Mouse (Mus musculus) kidney, postnatal 10 days (tissue): Measurements from ENCODE around the gene Sertad2.

Experiments used
- DNase-seq: peaks from one replicate; pipeline ENCODE4 v3.0.0; 2021; ENCODE audit warnings: mixed read lengths

The Sertad2 gene

DNA sequence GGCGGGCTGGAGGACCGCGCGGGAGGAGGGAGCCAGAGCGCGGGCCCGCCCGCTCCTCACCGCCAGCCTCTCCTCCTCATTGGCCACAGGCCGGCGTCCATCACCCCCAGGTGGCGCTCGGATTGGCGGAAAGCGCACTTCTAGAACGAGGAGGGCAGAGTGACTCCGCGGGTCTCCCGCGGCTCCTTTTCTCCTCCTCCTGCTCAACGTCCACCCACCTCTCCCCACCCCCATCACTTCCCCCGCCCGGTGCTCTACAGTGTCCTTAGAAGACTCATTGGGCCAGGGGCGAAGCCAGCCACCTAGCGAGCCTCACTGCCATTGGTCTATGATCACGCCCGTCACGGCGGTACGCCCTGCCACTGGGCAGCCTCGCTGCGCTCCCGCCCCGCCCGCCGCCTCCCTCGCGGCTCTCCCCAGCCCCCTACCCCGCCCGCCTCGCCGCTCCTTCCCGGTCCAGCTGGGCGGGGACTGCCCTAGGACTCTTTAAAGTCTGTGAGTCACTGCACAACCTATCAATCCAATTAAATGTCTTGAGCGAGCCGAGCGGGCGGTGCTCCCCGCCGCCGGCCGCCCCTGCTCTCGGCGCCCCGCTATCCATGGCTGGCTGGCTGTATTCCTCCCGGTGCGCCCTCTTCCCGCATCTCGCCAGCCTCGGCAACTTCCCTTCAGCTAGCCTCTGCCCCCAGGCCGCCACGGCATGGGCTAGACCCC, at the start of gene Sertad2:
Gene Sertad2 (plus strand): TSS at position 515 of the 714 bp plus-strand sequence.
- DNase-seq: peak; percentile 100

DNA sequence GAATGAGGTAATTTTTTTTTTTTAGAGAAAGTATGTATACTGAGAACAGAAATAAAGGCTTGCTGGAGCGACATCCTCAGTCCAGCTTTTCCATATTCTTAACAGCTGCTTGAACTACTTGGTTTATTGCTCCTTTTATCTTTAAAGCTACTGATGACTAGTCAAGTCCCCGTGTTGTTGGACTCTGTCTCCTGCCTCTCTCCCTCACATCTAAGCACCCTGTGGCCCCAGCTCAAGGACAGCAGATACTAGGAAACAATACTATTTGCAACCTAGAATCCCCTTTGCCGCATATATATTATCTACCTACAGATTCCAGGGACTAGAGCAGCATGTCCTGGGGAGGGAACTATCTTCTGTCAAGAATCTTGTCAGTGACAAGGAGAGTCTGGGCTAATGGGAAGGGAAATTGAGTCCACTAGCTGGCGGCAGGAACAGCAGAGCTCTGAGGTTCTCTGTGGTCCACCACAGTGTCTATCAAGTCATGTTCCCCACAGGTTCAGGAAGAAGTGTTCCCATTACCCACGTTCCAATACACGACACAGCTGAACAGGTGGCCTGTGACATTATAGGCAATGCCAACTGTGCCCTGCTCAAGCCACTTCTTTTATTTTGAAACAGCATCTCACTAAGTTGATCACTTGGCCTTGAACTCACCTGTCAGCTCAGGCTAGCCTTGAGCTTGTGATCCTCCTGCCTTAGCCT, 49.0 kb upstream of the Sertad2 start:
- DNase-seq: no peak

DNA sequence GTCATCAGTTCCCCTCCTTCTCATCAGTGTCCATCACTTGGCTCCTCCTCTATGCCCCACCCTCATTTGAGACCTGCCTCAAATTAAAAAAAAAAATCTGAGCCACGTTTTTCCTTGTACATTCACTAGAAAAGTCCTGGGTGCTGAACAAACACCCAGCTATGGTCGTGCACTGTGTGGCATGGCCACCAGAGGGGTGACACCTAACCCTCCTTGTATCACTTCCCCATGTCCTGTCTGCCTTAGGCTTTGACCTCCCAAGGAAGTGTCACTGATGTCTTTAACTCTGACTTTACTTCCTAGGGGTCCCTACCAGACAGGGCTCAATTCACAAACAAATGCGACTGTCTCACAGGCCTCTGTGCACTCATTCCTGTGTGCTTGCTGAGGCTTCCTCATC, 42.5 kb upstream of the Sertad2 start:
- no peak for DNase-seq

DNA sequence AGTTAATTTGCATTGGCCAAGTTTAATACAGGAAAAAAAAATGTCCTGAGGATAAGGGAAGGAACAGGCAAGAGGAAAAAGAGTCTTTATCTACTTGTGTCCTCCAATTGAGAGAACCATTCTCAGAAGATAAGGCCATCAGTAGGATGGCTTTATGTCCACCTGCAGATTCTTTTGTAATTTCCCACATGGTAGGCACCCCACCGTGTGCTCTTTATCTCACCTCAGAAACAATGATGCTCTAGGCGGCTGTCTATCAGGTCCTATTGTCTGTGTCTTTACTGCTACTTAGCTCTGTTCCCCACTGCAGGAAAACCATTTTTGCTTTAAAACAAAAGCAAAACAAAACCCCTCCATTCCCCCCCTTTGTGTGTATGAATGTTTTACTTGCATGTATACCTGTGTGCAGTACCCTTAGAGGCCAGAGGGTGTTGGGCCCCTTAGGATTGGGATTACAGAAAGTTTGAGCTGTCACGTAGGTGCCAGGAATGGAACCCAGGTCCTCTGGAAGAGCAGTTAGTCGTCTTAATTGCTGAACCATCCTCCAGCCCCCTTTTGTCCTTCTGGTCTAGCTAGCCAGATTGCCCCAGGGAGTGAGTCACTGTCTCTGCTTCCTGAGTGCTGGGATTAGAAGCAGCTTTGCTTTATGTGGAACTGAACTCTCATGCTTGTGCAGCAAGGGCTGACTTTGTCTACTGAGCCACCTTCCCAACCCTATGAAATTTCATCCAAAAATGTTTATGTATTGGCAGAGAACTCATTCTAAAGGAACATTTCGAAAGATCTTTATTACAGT, 41.7 kb upstream of the Sertad2 start:
- no peak for DNase-seq

DNA sequence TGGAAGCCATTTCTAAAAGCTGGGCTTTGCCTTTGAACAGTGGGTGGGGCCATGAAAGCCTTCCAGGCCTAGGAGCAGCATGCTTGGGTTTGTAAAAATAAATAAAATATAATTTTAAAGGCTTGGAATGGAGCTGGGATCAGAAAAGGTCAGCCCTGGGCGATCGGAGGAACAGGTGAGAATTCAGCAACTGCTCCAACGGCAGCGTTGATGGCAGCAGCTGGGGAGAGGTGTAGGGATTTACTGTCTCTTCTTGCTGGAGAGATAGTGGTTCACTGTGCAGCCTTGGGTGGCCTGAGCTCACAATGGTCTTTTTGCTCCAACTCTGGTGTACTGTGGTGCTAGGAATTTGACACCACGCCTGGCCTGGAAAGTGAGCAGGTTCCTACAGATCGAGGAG, 29.5 kb upstream of the Sertad2 start:
- no peak for DNase-seq

DNA sequence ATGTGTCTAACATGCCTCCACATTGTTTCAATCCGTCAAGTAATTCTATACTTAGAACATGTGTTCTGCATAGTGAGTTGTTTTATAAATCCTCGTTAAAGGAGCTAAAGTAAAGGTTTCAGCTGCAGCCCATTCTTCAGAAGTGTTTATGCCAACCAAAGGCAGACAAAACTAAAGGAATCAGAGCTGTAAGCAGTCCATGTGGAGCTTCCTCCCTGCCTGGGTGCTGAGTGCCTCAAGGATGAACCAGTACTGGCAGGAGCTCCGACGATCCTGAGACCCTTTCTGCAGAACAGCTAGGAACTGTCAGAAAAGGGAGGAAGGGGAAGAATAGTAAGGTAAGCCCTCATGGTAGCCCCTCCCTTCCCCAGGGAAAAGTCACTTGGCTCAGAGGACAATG, 28.3 kb upstream of the Sertad2 start:
- DNase-seq: no peak

DNA sequence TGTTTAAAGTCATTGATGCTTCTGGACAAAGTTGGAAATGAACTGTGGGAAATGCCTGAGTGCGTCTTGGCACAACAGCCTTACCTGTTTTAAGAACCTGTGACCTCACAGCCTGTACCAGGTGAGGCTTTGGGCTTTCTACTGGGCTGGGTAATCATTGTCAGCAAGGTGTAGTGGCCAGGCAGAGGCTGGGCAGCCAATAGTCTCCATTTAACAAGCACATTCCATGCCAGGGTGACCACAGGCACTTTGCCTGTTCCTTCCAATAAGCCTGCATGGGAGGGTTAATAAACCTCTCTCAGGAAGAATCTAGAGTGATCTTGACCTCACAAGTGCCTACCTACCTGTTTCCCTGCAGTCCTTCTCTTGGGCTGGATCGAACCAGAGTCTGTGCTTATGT, 21.7 kb upstream of the Sertad2 start:
- peak; percentile 20 for DNase-seq

DNA sequence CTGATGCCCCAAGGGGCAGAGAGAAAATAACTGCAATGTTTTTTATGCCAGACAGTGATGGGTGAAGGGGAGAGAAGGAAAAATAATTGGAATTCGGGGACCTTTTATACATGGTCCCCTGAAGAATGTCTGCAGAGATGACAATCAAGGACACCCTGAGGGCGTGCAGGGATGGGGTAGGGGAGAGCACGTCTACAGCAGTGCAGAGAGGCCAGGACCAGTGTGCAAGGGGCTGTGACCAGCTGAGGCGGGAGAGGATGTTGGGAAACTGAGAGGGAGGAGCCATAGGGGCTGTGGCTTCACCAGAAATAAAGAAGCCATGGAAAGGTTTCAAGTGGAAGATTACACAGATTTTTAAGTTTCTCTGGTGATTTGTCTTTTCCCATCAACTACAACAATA, 20.3 kb upstream of the Sertad2 start:
- DNase-seq: no peak

DNA sequence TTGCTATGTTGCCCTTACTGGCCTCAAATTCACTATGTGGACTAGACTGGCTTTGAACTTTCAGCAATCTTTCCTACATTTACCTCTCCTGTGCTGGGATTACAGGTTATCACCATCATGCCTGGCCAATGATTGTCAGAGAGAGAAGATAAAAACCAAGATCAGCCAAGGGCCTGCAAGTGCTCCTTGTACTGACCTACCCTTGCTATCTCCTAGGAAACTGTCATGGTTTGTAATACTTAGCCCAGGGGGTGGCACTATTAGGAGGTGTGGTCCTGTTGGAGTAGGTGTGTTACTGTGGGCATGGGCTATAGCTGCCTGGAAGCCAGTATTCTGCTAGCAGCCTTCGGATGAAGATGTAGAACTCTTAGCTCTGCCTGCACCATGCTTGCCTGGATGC, 18.6 kb upstream of the Sertad2 start:
- DNase-seq: no peak

DNA sequence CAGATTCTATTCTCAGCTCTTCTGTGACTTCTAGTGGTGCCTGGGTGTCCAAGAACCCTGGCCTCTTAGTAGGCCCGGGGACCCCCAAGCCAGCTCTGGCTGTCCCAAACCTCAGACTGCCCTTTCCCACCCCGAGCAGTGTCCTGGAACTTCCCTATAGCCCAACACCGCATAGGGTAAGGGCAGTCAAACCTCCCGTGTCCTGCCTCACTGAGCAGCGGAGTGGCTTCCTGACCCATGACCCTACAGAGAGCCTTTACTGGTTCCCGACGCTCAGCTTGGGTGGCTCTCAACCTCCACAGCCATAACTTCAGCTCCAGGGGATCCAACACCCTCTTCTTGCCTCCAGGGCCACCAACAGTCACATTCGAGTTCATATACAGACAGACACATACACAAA, 17.1 kb upstream of the Sertad2 start:
- no peak for DNase-seq

DNA sequence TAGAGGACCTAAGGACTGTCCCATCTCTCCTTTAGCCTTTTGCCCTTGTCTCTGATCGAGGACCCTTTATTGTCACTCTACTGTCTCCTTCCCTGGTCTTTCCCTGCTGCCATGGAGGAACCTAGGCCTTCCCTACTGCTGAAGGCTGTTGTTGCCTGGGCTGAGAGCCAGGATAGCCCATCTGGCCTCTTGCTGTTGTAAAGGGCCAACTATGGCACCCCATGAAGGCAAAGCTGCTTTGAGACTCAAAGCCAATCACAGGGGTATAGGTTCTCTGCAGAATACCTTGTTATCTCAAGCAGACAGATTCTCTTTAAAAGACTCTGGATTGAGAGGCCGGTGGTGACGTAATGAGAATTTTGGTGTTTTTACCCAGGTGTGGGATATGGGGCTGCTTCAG, 15.2 kb upstream of the Sertad2 start:
- DNase-seq: no peak

DNA sequence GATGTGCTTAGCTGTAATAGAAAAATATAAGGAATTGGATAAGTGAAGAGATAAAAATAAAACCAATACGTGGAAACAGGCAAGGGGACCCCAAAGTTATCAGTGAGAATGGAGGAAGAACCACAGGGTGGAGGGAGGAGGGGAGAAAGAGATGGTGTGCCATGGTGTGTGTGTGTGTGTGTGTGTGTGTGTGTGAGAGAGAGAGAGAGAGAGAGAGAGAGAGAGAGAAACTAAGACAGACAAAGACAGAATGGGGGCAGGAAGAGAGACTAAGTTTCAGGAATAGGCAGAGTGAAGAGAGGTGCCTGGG, 11.4 kb upstream of the Sertad2 start:
- no peak for DNase-seq

DNA sequence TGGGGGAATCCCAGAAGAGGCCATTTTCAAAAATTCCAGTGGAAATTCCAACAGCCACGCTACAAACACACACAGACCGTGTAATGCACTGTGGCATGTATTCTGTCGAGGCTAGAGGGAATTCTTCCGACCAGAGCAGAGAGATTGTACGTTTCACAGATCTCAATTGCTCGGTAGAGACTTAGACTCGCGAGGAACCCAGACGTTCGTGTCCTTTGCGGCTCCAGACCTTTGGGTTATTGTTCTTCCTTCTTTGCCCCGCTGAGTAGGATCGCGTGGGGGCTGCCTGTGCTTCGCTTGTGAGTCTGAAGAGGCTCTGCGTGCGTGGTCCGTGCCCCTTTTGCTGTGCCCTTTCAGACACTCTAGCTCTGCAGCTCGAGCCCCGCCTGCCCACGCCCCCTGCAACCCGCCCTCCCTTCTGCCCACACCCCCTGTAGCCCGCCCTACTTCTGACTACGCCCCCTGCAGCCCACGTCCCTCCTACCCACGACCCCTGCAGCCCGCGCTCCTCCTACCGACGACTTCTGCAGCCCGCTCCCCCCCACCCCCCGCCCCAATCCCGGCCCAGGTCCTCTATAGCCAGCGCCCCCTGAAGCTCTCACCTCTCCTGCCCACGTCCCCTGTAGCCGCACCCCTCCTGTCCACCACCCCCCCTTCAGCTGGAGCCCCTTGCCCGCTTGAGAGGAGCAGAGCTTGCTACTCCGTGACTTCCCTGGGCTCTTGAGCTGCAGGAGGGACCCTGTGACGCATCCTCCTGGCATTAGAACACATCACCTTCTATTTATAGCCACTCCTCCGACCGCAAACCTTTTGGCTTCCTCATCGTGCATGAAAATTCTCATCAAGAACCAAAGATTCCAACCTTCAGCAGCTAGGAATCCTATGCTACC, 10.8 kb upstream of the Sertad2 start:
- DNase-seq: peak; percentile 79

DNA sequence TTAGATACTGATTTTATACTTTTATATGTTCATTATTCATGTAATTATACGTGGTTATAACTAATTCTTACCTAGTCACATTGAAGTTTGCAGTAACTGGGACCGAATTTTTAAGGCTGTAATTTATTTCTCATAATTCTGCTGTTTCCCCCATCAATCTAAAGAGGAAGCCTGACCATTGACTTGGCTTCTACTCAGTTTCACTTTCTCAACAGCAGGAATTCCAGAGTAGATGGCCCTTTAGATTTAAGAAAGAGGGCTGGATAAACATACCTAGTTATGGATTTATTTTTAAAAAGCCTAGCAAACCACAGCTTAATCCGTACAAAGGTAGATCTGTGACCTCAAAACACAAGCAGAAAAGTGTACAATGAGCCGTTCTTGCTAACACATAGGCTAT, 9.8 kb upstream of the Sertad2 start:
- DNase-seq: no peak

DNA sequence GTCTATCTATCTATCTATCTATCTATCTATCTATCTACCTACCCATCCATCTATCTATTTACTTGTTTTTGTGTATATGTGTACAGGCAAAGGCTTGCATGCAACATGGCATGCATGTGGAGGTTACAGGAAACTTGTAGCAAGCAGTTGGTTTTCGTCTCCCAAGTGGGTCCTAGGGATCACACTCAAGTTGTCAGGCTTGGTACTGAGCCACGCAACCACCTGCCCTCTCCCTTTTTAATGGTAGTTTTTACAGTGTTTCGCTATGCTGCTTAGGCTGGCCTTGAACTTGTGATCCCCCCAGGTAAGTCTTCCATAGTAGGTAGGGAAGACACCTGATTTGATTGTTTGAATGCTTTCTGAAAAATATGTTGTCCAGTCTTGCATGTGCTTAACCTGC, 5.8 kb upstream of the Sertad2 start:
- DNase-seq: no peak

DNA sequence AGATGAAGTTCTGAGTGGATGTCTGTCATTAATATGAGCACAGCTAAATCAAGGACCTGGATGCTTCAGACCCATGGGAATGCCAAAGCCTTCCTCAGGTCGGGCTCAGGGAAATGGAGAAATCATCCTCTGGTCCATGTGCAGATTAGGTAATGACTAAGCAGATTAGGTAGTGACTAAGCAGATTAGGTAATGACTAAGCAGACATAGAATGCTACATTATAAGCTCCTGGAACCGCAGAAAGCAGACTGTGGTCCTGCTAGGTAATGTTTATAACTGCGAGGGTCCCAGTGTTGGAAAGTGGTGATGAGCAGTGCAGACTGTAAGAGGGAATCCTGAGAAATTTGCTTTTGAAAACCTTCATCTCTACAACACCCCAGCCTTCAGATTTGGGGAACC, 4.6 kb upstream of the Sertad2 start:
- DNase-seq: no peak

DNA sequence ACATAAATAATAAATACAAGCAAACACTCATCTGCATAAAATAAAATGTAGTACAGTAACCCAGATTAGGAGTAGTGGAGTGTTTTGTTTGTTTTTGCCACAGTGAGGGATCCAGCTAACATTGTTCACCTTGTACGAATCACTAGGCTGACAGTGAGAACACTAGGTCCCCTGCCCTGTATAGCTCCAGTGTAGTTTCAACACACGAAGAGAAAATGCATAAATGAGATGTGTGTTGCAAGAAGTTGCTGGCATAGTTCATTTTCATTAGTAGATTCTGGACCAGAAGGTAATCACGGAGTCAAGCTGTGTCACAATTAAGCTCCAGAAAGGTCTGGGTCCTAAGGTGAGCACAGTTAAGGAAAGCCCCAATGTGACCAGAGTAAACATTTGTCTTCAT, 1.8 kb upstream of the Sertad2 start:
- no peak for DNase-seq

DNA sequence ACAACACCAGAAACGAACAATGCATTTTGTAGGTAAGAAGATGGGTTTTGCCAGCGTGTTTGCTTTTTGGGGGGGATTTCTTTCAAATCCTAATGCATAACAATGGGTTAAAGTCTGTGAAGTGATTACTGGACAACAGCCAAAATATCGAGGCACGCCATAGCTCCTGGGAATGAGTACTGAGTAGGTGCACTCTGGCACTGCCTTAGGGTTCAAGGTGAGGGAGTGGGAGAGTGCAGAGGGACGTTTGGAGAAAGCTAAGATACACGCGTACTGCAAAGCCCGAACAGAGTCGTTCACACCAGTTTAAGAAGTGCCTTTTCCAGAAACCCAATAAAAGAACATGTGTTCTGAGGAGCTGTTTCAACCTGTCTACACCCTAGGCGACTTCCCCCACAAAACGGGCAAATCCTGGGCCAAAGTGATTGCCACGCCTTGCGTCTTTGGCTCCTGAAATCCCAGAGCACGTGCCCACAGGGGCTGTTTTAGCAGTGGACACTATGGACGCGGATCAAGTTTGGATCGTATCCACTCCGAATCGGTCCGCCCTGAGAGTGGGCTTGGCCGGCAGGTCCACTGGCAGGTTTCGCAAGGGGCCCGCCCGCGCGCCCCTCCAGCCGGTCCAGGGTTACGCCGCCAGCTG, 937 bp upstream of the Sertad2 start:
- no peak for DNase-seq

DNA sequence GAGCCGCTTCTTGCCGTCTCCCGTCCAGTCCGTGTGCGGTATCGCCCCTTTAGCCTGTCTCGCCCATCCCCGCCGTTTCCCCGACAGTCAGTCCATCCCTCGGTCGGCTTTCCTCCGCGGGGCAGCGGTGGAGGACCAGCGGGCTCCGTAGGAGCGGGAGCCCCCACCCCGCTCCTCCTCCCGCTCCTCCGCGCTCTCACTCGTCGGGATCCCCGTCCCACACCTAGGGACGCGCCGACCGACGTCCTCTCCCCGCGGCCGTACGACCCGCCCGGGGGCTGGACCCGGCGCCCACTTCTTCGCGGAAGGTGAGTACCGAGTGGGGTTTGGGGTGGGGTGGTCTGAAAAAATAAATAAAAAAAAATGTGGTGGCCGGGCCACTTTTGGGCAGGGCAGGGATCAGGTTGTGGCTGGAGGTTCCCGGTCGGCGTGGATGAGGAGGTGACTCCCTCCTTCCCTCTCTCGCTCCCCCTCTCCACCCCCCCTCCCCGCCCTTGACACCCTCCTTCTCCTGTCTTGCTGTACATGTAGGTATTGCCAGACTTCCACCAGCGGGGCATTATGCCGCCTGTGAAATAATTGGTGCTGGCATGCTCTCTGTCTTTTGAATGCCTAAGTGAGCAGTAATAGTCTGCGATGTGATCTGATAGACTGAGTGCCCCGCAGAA, 534 bp downstream of the Sertad2 start:
- DNase-seq: no peak

DNA sequence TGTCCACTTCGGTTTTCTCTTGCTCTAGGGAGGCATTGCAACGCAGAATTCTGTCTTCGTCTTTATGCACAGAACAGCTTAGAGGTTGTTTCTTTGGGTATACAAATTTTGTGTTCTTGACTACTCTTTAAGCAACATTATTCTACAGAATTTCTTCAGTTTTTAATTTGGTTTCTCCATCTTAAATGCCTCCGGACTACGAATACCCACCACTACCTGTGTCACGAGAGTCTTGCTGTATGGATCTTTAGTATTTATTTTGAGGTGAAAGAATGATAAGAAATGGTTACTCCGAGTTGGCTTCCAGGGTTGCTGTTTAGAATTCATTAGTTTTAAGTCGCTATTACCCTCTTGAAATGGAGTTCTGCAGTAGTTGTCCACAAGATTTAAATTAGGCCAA, 1.3 kb downstream of the Sertad2 start:
- no peak for DNase-seq

DNA sequence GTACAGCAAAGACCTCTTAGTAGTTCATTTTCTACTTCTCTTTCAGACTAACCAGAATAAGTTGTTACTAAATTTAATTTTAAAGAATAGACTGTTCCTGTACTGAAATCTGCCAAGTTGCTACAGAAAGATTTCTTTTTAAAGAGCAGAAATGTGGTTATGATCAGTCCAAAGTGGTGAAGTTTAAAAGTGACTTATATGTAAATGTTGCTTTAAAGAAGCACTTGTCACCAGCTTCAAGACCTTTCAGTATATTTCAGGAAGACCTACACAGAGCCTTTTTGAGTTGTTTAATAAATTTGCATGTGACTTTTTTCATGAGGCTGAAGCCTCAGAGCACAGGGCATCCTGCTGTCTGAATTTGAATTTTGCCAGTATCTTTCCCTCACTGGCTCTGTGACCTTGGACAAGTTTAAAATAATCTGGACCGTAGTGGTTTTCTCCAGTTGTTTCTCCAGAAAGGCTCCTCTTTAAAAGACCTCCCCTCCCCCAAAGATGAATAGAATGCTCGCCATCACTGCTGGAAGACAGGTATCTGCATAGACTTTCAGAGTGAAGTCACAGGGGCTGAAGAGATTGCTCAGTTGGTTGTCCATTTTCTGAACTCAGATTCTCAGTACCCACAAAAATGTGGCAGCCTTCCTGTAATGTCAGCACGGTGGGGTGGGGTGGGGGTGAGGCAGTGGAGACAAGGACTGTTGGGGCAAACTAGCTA, 1.9 kb downstream of the Sertad2 start:
- DNase-seq: no peak
